ENCODE assay signal across 13 mouse cellular contexts in the genomic region with DNA sequence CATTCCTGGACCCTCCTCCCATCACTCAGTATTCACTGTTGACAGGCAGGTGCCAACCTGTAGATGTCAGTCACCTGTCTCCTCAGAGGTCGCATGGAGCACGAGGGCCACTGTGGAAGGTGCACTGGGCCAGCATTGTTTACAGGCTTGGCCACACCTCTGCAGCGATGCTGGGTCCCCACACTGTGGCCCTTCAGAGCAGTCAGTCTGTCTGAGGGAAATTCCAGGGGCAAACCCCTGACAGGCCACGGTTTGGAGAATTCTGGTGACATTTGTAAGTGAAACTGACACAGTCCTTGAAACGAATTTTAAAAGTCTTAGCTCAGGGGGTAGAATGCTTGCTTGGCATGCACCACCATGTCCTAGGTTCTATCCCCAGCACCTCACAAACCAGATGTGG.
"Had no signal": no experiment of that assay in that cellular context is flagged by ENCODE, and none has a peak within 500 bp of the region (broad histone marks: within the 10 kb centered on the region; RNA-seq: fewer than 3 reads in every experiment).

No protein-coding gene starts in this region.

- H3K4me1 ChIP-seq: limb, embryonic 15.5 days; liver, embryonic 12.5 days; midbrain, embryonic 15.5 days had no signal

- H3K9me3 ChIP-seq: kidney, embryonic 15.5 days; limb, embryonic 15.5 days; liver, embryonic 12.5 days; midbrain, embryonic 15.5 days had no signal

- H3K9ac ChIP-seq: kidney, embryonic 15.5 days; limb, embryonic 15.5 days; liver, embryonic 12.5 days; lung, embryonic 14.5 days; midbrain, embryonic 15.5 days had no signal

- H3K27ac ChIP-seq: limb, embryonic 15.5 days; liver, embryonic 12.5 days; midbrain, embryonic 15.5 days; stomach, postnatal 0 days had no signal

- ATAC-seq: liver, embryonic 12.5 days; midbrain, embryonic 15.5 days had no signal

- H3K27me3 ChIP-seq: kidney, embryonic 15.5 days; limb, embryonic 15.5 days; liver, embryonic 12.5 days; midbrain, embryonic 15.5 days had no signal

- H3K4me2 ChIP-seq: kidney, embryonic 15.5 days; limb, embryonic 15.5 days; liver, embryonic 12.5 days; lung, embryonic 14.5 days; midbrain, embryonic 11.5 days; midbrain, embryonic 15.5 days had no signal

- DNase-seq: kidney, adult 2 months; kidney, postnatal 14 days; lung, embryonic 14.5 days; lung, postnatal 10 days; lung, postnatal 4 days; right cerebral cortex, postnatal 4 days; spleen, adult 18-20 months had no signal

- H3K4me3 ChIP-seq: kidney, embryonic 15.5 days; limb, embryonic 15.5 days; liver, embryonic 12.5 days; midbrain, embryonic 15.5 days had no signal

- H3K36me3 ChIP-seq: midbrain, embryonic 15.5 days had no signal
